Mouse (Mus musculus) liver, embryonic 11.5 days (tissue): ENCODE data around the gene Olfr1131. TPM values are rescaled to one million over a fixed set of nuclear protein-coding genes. Genes with fewer than 3 reads are reported as not detected.
"Not testable (repeated sequence)": the region's sequence is repeated elsewhere in the genome, so short reads cannot be mapped to it uniquely, and the experiment has no call there.

Experiments used
- ATAC-seq: fragments of 200-750 bp; cut with Nextera tagmentation; replicated peaks from 2 replicates; pipeline ENCODE4 v1.8.0; 2017; ENCODE audit warnings: moderate number of reproducible peaks, mild to moderate bottlenecking, moderate TSS enrichment, moderate library complexity; ENCODE audit not compliant: low FRiP score
- DNase-seq: peaks from one replicate; pipeline ENCODE4 v3.0.0-alpha.2; 2017; ENCODE audit warnings: low spot score
- H3K27ac ChIP-seq: fragments of 300-500 bp; sonication (generic); 2 replicates; pipeline ENCODE4 v1.5.1; 2014; ENCODE audit warnings: mild to moderate bottlenecking, low read depth, low read length, control low read depth
- H3K27me3 ChIP-seq: fragments of 300-500 bp; sonication (generic); replicated peaks from 2 replicates; pipeline ENCODE4 v1.6.1; 2014; ENCODE audit warnings: low read length, mixed read lengths; ENCODE audit not compliant: control insufficient read depth, insufficient read depth
- H3K36me3 ChIP-seq: fragments of 300-500 bp; sonication (generic); 2 replicates; pipeline ENCODE4 v1.6.1; 2014; ENCODE audit warnings: mild to moderate bottlenecking, low read length, moderate library complexity, mixed read lengths; ENCODE audit not compliant: control insufficient read depth, insufficient read depth
- H3K4me1 ChIP-seq: fragments of 300-500 bp; sonication (generic); replicated peaks from 2 replicates; pipeline ENCODE4 v1.6.1; 2014; ENCODE audit warnings: low read length, mixed read lengths; ENCODE audit not compliant: control insufficient read depth, insufficient read depth
- H3K4me2 ChIP-seq: fragments of 300-500 bp; sonication (generic); 2 replicates; pipeline ENCODE4 v1.6.1; 2014; ENCODE audit warnings: mild to moderate bottlenecking, control low read depth, moderate library complexity
- H3K4me3 ChIP-seq: fragments of 300-500 bp; sonication (generic); 2 replicates; pipeline ENCODE4 v1.5.1; 2014; ENCODE audit warnings: low read depth, low read length, control low read depth
- H3K9ac ChIP-seq: fragments of 300-500 bp; sonication (generic); 2 replicates; pipeline ENCODE4 v1.6.1; 2014; ENCODE audit warnings: low read depth, low read length, control low read depth
- H3K9me3 ChIP-seq: fragments of 300-500 bp; sonication (generic); 2 replicates; pipeline ENCODE4 v1.6.1; 2016; ENCODE audit warnings: low read length, inconsistent platforms, mixed read lengths; ENCODE audit not compliant: control insufficient read depth
- WGBS: fragments of 180-500 bp; shearing (Covaris S2); extraction: QIAGEN DNeasy Blood & Tissue Kit; methylation state at CpG from one replicate; pipeline ENCODE4 v1.1.7; 2014; 5-methylcytosine and 5-hydroxymethylcytosine counted together
- polyA plus RNA-seq: library from polyadenylated mRNA; unstranded; fragments of >200 nt; fragmentation: Nextera tagmentation; extraction: Ambion mirVana; gene quantifications from 2 replicates; pipeline ENCODE4 v1.2.1, GENCODE M21; 2014

Olfr1131 gene
- polyA plus RNA-seq = not detected in 2 replicates

GRCm38 (mm10) chr2:87626804-87627203, at the start of gene Olfr1131:
Gene Olfr1131, plus strand, starts transcription at chr2:87627104.
- no peak within 1 kb of the TSS for H3K4me3 ChIP-seq
- H3K4me1 ChIP-seq = no peaks in the 10 kb centered on the region
- H3K9ac ChIP-seq = no peak within 1 kb of the TSS
- no peak for DNase-seq
- no peak within 1 kb of the TSS for H3K27ac ChIP-seq
- no peaks in the 10 kb centered on the region for H3K27me3 ChIP-seq
- no peak for ATAC-seq
- no peaks in the 10 kb centered on the region for H3K9me3 ChIP-seq
- H3K4me2 ChIP-seq = no peak within 1 kb of the TSS
- H3K36me3 ChIP-seq = no peaks in the 10 kb centered on the region
- WGBS = 65% methylated on average over 3 of the region's 3 CpGs

- not testable (repeated sequence) for H3K27me3 ChIP-seq, H3K4me2 ChIP-seq, H3K27ac ChIP-seq, H3K36me3 ChIP-seq, H3K4me3 ChIP-seq, H3K9ac ChIP-seq, H3K4me1 ChIP-seq, ATAC-seq, DNase-seq, H3K9me3 ChIP-seq
These were observed 21.0 kb upstream of the Olfr1131 start, which contains the start of gene Olfr1130 for GRCm38 (mm10) chr2:87605912-87606311. Gene Olfr1130, plus strand, starts transcription at chr2:87606212.

- H3K9me3 ChIP-seq = no peaks in the 10 kb centered on the region
- no peaks in the 10 kb centered on the region for H3K36me3 ChIP-seq
- DNase-seq = no peak
- H3K9ac ChIP-seq = no peak within 1 kb of the TSS
- no peak within 1 kb of the TSS for H3K4me2 ChIP-seq
- H3K4me1 ChIP-seq = no peaks in the 10 kb centered on the region
- H3K4me3 ChIP-seq = no peak within 1 kb of the TSS
- no peak within 1 kb of the TSS for H3K27ac ChIP-seq
- no peak for ATAC-seq
- no peaks in the 10 kb centered on the region for H3K27me3 ChIP-seq
These were observed 10.5 kb downstream of the Olfr1131 start, which contains the start of gene Olfr1132 for GRCm38 (mm10) chr2:87637435-87637834. Gene Olfr1132, minus strand, starts transcription at chr2:87637535.

GRCm38 (mm10) chr2:87642441-87642840, 15.5 kb downstream of the Olfr1131 start:
- Histone ChIP-seq H3K4me2 (no peak overlapping the region), H3K36me3 (no peaks in the 10 kb centered on the region), H3K4me1 (no peaks in the 10 kb centered on the region), H3K4me3 (no peak overlapping the region), H3K27me3 (no peaks in the 10 kb centered on the region), H3K27ac (no peak overlapping the region), H3K9ac (no peak overlapping the region), H3K9me3 (no peaks in the 10 kb centered on the region)
- ATAC-seq (no peak), DNase-seq (no peak)

GRCm38 (mm10) chr2:87647274-87647673, 20.4 kb downstream of the Olfr1131 start, which contains the start of gene Olfr1133:
Gene Olfr1133, minus strand, starts transcription at chr2:87647374.
- ATAC-seq (no peak), DNase-seq (no peak)
- no peaks in the 10 kb centered on the region for H3K27me3 ChIP-seq

GRCm38 (mm10) chr2:87658360-87658759, 31.5 kb downstream of the Olfr1131 start, which contains the start of gene Olfr1134:
Gene Olfr1134, minus strand, starts transcription at chr2:87658460.
- H3K9me3 ChIP-seq = no peaks in the 10 kb centered on the region
- H3K4me2 ChIP-seq = no peak within 1 kb of the TSS
- no peak for ATAC-seq
- no peaks in the 10 kb centered on the region for H3K4me1 ChIP-seq
- no peak for DNase-seq
- WGBS = 84% methylated on average over 2 of the region's 2 CpGs
- H3K36me3 ChIP-seq = no peaks in the 10 kb centered on the region
- H3K4me3 ChIP-seq = no peak within 1 kb of the TSS
- no peak within 1 kb of the TSS for H3K9ac ChIP-seq
- H3K27ac ChIP-seq = no peak within 1 kb of the TSS
- no peaks in the 10 kb centered on the region for H3K27me3 ChIP-seq

More at GRCm38 (mm10) chr2:87647274-87647673, 20.4 kb downstream of the Olfr1131 start, which contains the start of gene Olfr1133:
- Histone ChIP-seq H3K9me3 (no peaks in the 10 kb centered on the region), H3K27ac (no peak within 1 kb of the TSS), H3K36me3 (no peaks in the 10 kb centered on the region), H3K4me1 (no peaks in the 10 kb centered on the region), H3K4me3 (no peak within 1 kb of the TSS), H3K4me2 (no peak within 1 kb of the TSS), H3K9ac (no peak within 1 kb of the TSS)

GRCm38 (mm10) chr2:87673564-87673963, 46.7 kb downstream of the Olfr1131 start, which contains the start of gene Olfr1135:
Gene Olfr1135, minus strand, starts transcription at chr2:87673664.
- Histone ChIP-seq H3K4me1 (no peaks in the 10 kb centered on the region), H3K9ac (no peak within 1 kb of the TSS), H3K9me3 (no peaks in the 10 kb centered on the region), H3K4me2 (no peak within 1 kb of the TSS), H3K27me3 (no peaks in the 10 kb centered on the region), H3K27ac (no peak within 1 kb of the TSS), H3K4me3 (no peak within 1 kb of the TSS), H3K36me3 (no peaks in the 10 kb centered on the region)
- DNase-seq (no peak), ATAC-seq (no peak)
- 12% methylated on average over 1 of the region's 1 CpGs for WGBS

Other genes with a start within 250 kb of the Olfr1131 start
- not detected in 2 replicates for gene Olfr1122, start 241.3 kb upstream of the Olfr1131 start, polyA plus RNA-seq
- not detected in 2 replicates for gene Olfr1123, start 210.5 kb upstream of the Olfr1131 start, polyA plus RNA-seq
- not detected in 2 replicates for gene Olfr1124, start 196.8 kb upstream of the Olfr1131 start, polyA plus RNA-seq
- gene Olfr1126, start 173.1 kb upstream of the Olfr1131 start, polyA plus RNA-seq = not detected in 2 replicates
- gene Pramel7, start 130.0 kb upstream of the Olfr1131 start, polyA plus RNA-seq = not detected in 2 replicates
- not detected in 2 replicates for gene Pramel6, start 120.5 kb upstream of the Olfr1131 start, polyA plus RNA-seq
- not detected in 2 replicates for gene Olfr153, start 95.3 kb upstream of the Olfr1131 start, polyA plus RNA-seq
- gene Olfr1128, start 81.6 kb upstream of the Olfr1131 start, polyA plus RNA-seq = not detected in 2 replicates
- gene Olfr1129, start 53.2 kb upstream of the Olfr1131 start, polyA plus RNA-seq = not detected in 2 replicates
- gene Olfr1130, start 20.9 kb upstream of the Olfr1131 start, polyA plus RNA-seq = not detected in 2 replicates
- gene Olfr1132, start 10.4 kb downstream of the Olfr1131 start, polyA plus RNA-seq = not detected in 2 replicates
- not detected in 2 replicates for gene Olfr1133, start 20.3 kb downstream of the Olfr1131 start, polyA plus RNA-seq
- gene Olfr1134, start 31.4 kb downstream of the Olfr1131 start, polyA plus RNA-seq = not detected in 2 replicates
- not detected in 2 replicates for gene Olfr1135, start 46.6 kb downstream of the Olfr1131 start, polyA plus RNA-seq
- not detected in 2 replicates for gene Olfr1136, start 66.8 kb downstream of the Olfr1131 start, polyA plus RNA-seq
- not detected in 2 replicates for gene Olfr1137, start 86.1 kb downstream of the Olfr1131 start, polyA plus RNA-seq
- not detected in 2 replicates for gene Olfr1138, start 112.9 kb downstream of the Olfr1131 start, polyA plus RNA-seq
- gene Olfr1140, start 116.6 kb downstream of the Olfr1131 start, polyA plus RNA-seq = not detected in 2 replicates
- not detected in 2 replicates for gene Olfr1141, start 126.9 kb downstream of the Olfr1131 start, polyA plus RNA-seq
- not detected in 2 replicates for gene Olfr152, start 152.4 kb downstream of the Olfr1131 start, polyA plus RNA-seq
- not detected in 2 replicates for gene Olfr1143, start 173.5 kb downstream of the Olfr1131 start, polyA plus RNA-seq
- gene Olfr1145, start 182.7 kb downstream of the Olfr1131 start, polyA plus RNA-seq = not detected in 2 replicates
- gene Olfr1148, start 203.4 kb downstream of the Olfr1131 start, polyA plus RNA-seq = not detected in 2 replicates
- gene Olfr1150-ps1, start 216.9 kb downstream of the Olfr1131 start, polyA plus RNA-seq = not detected in 2 replicates
- not detected in 2 replicates for gene Olfr1151, start 228.8 kb downstream of the Olfr1131 start, polyA plus RNA-seq
- gene Olfr1152, start 239.4 kb downstream of the Olfr1131 start, polyA plus RNA-seq = not detected in 2 replicates